Mouse (Mus musculus): ENCODE measurements around the gene Gm3376. TPM values are rescaled to one million over a fixed set of nuclear protein-coding genes. Genes with fewer than 3 reads are reported as not detected.
"Not testable (repeated sequence)": the region's sequence is repeated elsewhere in the genome, so short reads cannot be mapped to it uniquely, and the experiment has no call there.

The Gm3376 gene
- not detected for total RNA-seq (2021)
- long read RNA-seq, result 0 reads

- not testable (repeated sequence) for DNase-seq (ENCODE audit: low spot score in 2 of 2)
Observed at GRCm38 (mm10) chrY:3771373-3771772, at the start of gene Gm3376. TSS of gene Gm3376 (plus strand) at chrY:3771673.
